Mouse (Mus musculus) hindbrain, embryonic 12.5 days (tissue): ENCODE data around the gene Kif22. TPM values are rescaled to one million over a fixed set of nuclear protein-coding genes. Genes with fewer than 3 reads are reported as not detected.

Experiments used
- ATAC-seq: fragments of 200-750 bp; cut with Nextera tagmentation; 2 replicates; pipeline ENCODE4 v1.8.0; 2017; ENCODE audit warnings: moderate TSS enrichment; ENCODE audit not compliant: low FRiP score
- H3K27ac ChIP-seq: fragments of 300-500 bp; sonication (generic); 2 replicates; pipeline ENCODE4 v1.5.1; 2016; ENCODE audit warnings: mild to moderate bottlenecking
- H3K27me3 ChIP-seq: fragments of 300-500 bp; sonication (generic); 2 replicates; pipeline ENCODE4 v1.6.1; 2016; ENCODE audit warnings: mild to moderate bottlenecking
- H3K36me3 ChIP-seq: fragments of 300-500 bp; sonication (generic); 2 replicates; pipeline ENCODE4 v1.6.1; 2016; ENCODE audit warnings: mild to moderate bottlenecking
- H3K4me1 ChIP-seq: fragments of 300-500 bp; sonication (generic); 2 replicates; pipeline ENCODE4 v1.6.1; 2016
- H3K4me2 ChIP-seq: fragments of 300-500 bp; sonication (generic); replicated peaks from 2 replicates; pipeline ENCODE4 v1.6.1; 2016; ENCODE audit warnings: mild to moderate bottlenecking
- H3K4me3 ChIP-seq: fragments of 300-500 bp; sonication (generic); 2 replicates; pipeline ENCODE4 v1.5.1; 2016; ENCODE audit warnings: mild to moderate bottlenecking
- H3K9ac ChIP-seq: fragments of 300-500 bp; sonication (generic); 2 replicates; pipeline ENCODE4 v1.6.1; 2016; ENCODE audit warnings: mild to moderate bottlenecking, moderate library complexity
- H3K9me3 ChIP-seq: fragments of 300-500 bp; sonication (generic); replicated peaks from 2 replicates; pipeline ENCODE4 v1.6.1; 2016; ENCODE audit warnings: mild to moderate bottlenecking
- WGBS: fragments of 180-500 bp; shearing (Covaris S2); methylation state at CpG from one replicate; pipeline ENCODE4 v1.1.7; 2016; 5-methylcytosine and 5-hydroxymethylcytosine counted together
- microRNA-seq: library from miRNA; unstranded; fragments of <30 nt; microRNA quantifications from one replicate; pipeline ENCODE4, GENCODE M21; 2017
- polyA plus RNA-seq: library from polyadenylated mRNA; unstranded; fragments of >200 nt; fragmentation: Nextera tagmentation; extraction: Ambion mirVana; gene quantifications from 2 replicates; pipeline ENCODE4 v1.2.1, GENCODE M21; 2016

Gene Kif22
- polyA plus RNA-seq, 1 experiment from 2014 or later, result 86.9 TPM

GRCm38 (mm10) chr7:126988816-126989215, 53.5 kb downstream of the Kif22 start:
- 0 out of 2 replicates have a peak, but pooled peaks cover 2% of the 10 kb centered on the region for H3K4me1 ChIP-seq
- 72% methylated on average over 8 of the region's 8 CpGs for WGBS
- H3K4me3 ChIP-seq, result no peak overlapping the region
- no peaks in the 10 kb centered on the region for H3K9me3 ChIP-seq
- H3K4me2 ChIP-seq, result no peak overlapping the region
- no peaks in the 10 kb centered on the region for H3K36me3 ChIP-seq
- no peak overlapping the region for H3K27ac ChIP-seq
- no peak overlapping the region for H3K9ac ChIP-seq
- no peak for ATAC-seq
- no peaks in the 10 kb centered on the region for H3K27me3 ChIP-seq

- no peak overlapping the region for H3K9ac ChIP-seq
- 42% methylated on average over 9 of the region's 9 CpGs for WGBS
- H3K27ac ChIP-seq, result no peak overlapping the region
- no peaks in the 10 kb centered on the region for H3K27me3 ChIP-seq
- no peak for ATAC-seq
- peaks cover under 1% of the 10 kb centered on the region; the same call in 1 of the 2 replicates for H3K36me3 ChIP-seq
- H3K4me2 ChIP-seq, result no peak overlapping the region
- H3K9me3 ChIP-seq, result no peaks in the 10 kb centered on the region
- no peaks in the 10 kb centered on the region for H3K4me1 ChIP-seq
- H3K4me3 ChIP-seq, result no peak overlapping the region
Observed at GRCm38 (mm10) chr7:126986319-126986718, 56.0 kb downstream of the Kif22 start.

GRCm38 (mm10) chr7:126984667-126985444, 57.4 kb downstream of the Kif22 start:
- 59% methylated on average over 10 of the region's 10 CpGs for whole genome bisulfite sequencing
- H3K4me3 ChIP-seq, result no peak overlapping the region
- H3K27me3 ChIP-seq, result no peaks in the 10 kb centered on the region
- H3K9me3 ChIP-seq, result no peaks in the 10 kb centered on the region
- H3K9ac ChIP-seq, result no peak overlapping the region
- no peak for ATAC-seq
- no peak overlapping the region for H3K27ac ChIP-seq
- H3K4me2 ChIP-seq, result no peak overlapping the region
- H3K36me3 ChIP-seq, result peaks cover 13% of the 10 kb centered on the region
- H3K4me1 ChIP-seq, result no peaks in the 10 kb centered on the region

GRCm38 (mm10) chr7:126983113-126983512, 59.2 kb downstream of the Kif22 start:
- Histone ChIP-seq H3K27ac (no peak overlapping the region), H3K4me2 (no peak overlapping the region), H3K4me1 (0 out of 2 replicates have a peak, but pooled peaks cover 2% of the 10 kb centered on the region), H3K9me3 (no peaks in the 10 kb centered on the region), H3K27me3 (no peaks in the 10 kb centered on the region), H3K9ac (no peak overlapping the region), H3K36me3 (peaks cover 30% of the 10 kb centered on the region), H3K4me3 (no peak overlapping the region)
- 86% methylated on average over 7 of the region's 7 CpGs for WGBS
- no peak for ATAC-seq

- H3K9ac ChIP-seq, result no peak overlapping the region
- peaks cover 32% of the 10 kb centered on the region for H3K36me3 ChIP-seq
- H3K9me3 ChIP-seq, result no peaks in the 10 kb centered on the region
- H3K4me2 ChIP-seq, result no peak overlapping the region
- no peak overlapping the region for H3K27ac ChIP-seq
- H3K4me3 ChIP-seq, result no peak overlapping the region
- no peaks in the 10 kb centered on the region for H3K27me3 ChIP-seq
- 96% methylated on average over 4 of the region's 4 CpGs for WGBS
- no peak for ATAC-seq
- H3K4me1 ChIP-seq, result peaks cover 7% of the 10 kb centered on the region
Observed at GRCm38 (mm10) chr7:126982054-126982453, 60.2 kb downstream of the Kif22 start.

- WGBS, result 96% methylated on average over 2 of the region's 2 CpGs
- Histone ChIP-seq H3K36me3 (peaks cover 32% of the 10 kb centered on the region), H3K4me1 (peaks cover 10% of the 10 kb centered on the region), H3K4me3 (no peak overlapping the region), H3K9me3 (no peaks in the 10 kb centered on the region), H3K9ac (no peak overlapping the region), H3K4me2 (no peak overlapping the region), H3K27me3 (no peaks in the 10 kb centered on the region), H3K27ac (no peak overlapping the region)
- no peak for ATAC-seq
Observed at GRCm38 (mm10) chr7:126981601-126982000, 60.7 kb downstream of the Kif22 start.

- ATAC-seq, result no peak
- H3K36me3 ChIP-seq, result peaks cover 32% of the 10 kb centered on the region
- peaks cover 14% of the 10 kb centered on the region for H3K4me1 ChIP-seq
- no peak overlapping the region for H3K9ac ChIP-seq
- no peaks in the 10 kb centered on the region for H3K27me3 ChIP-seq
- no peak overlapping the region for H3K27ac ChIP-seq
- no peak overlapping the region for H3K4me2 ChIP-seq
- no peak overlapping the region for H3K4me3 ChIP-seq
- 92% methylated on average over 6 of the region's 6 CpGs for WGBS
- H3K9me3 ChIP-seq, result no peaks in the 10 kb centered on the region
Observed at GRCm38 (mm10) chr7:126978841-126979240, 63.4 kb downstream of the Kif22 start.

Small RNAs within 50 kb of the gene (microRNA-seq; reads per million reads assigned to microRNA genes)
- gene Gm44343, result not detected

Other genes starting within 250 kb of the Kif22 start
- gene Ppp4c, start 250.0 kb downstream of the Kif22 start, polyA plus RNA-seq, result 286 and 294 TPM in 2 replicates
- 23.7 and 24.9 TPM in 2 replicates for gene Fam57b, start 244.8 kb downstream of the Kif22 start, polyA plus RNA-seq
- gene 4930451I11Rik, start 210.8 kb downstream of the Kif22 start, polyA plus RNA-seq, result not detected in 2 replicates
- 4.3 and 4.4 TPM in 2 replicates for gene Doc2a, start 195.1 kb downstream of the Kif22 start, polyA plus RNA-seq
- 30.5 and 35.4 TPM in 2 replicates for gene Hirip3, start 180.5 kb downstream of the Kif22 start, polyA plus RNA-seq
- gene Ino80e, start 180.1 kb downstream of the Kif22 start, polyA plus RNA-seq, result 89.0 and 92.6 TPM in 2 replicates
- 63.5 and 66.6 TPM in 2 replicates for gene Taok2, start 157.8 kb downstream of the Kif22 start, polyA plus RNA-seq
- gene Tmem219, start 119.6 kb downstream of the Kif22 start, polyA plus RNA-seq, result 21.8 and 23.0 TPM in 2 replicates
- 58.1 and 59.3 TPM in 2 replicates for gene Kctd13, start 113.6 kb downstream of the Kif22 start, polyA plus RNA-seq
- 3.4 and 4.1 TPM in 2 replicates for gene Asphd1, start 92.9 kb downstream of the Kif22 start, polyA plus RNA-seq
- 13.3 and 18.2 TPM in 2 replicates for gene Sez6l2, start 91.9 kb downstream of the Kif22 start, polyA plus RNA-seq
- 87.8 and 93.5 TPM in 2 replicates for gene Cdipt, start 66.6 kb downstream of the Kif22 start, polyA plus RNA-seq
- gene Cdiptos, start 66.4 kb downstream of the Kif22 start, polyA plus RNA-seq, result 0.92 and 1.4 TPM in 2 replicates
- gene Mvp, start 27.9 kb downstream of the Kif22 start, polyA plus RNA-seq, result 6.8 and 7.2 TPM in 2 replicates
- gene Pagr1b, start 26.0 kb downstream of the Kif22 start, polyA plus RNA-seq, result 0.72 and 1.3 TPM in 2 replicates
- gene Pagr1a, start 25.1 kb downstream of the Kif22 start, polyA plus RNA-seq, result 46.6 and 51.6 TPM in 2 replicates
- 63.8 and 69.6 TPM in 2 replicates for gene Gm42742, start 21.4 kb downstream of the Kif22 start, polyA plus RNA-seq
- gene Prrt2, start 21.3 kb downstream of the Kif22 start, polyA plus RNA-seq, result 7.1 and 9.6 TPM in 2 replicates
- 117 and 119 TPM in 2 replicates for gene Maz, start 15.4 kb downstream of the Kif22 start, polyA plus RNA-seq
- not detected in 2 replicates for gene Zg16, start 44.9 kb upstream of the Kif22 start, polyA plus RNA-seq
- 1.0 and 1.2 TPM in 2 replicates for gene AI467606, start 48.9 kb upstream of the Kif22 start, polyA plus RNA-seq
- gene Qprt, start 79.8 kb upstream of the Kif22 start, polyA plus RNA-seq, result 0.80 and 1.9 TPM in 2 replicates
- not detected in 2 replicates for gene Spn, start 95.4 kb upstream of the Kif22 start, polyA plus RNA-seq
- 86.2 and 92.9 TPM in 2 replicates for gene Cd2bp2, start 153.6 kb upstream of the Kif22 start, polyA plus RNA-seq
- 46.5 and 47.2 TPM in 2 replicates for gene Tbc1d10b, start 166.0 kb upstream of the Kif22 start, polyA plus RNA-seq
- gene Mylpf, start 166.4 kb upstream of the Kif22 start, polyA plus RNA-seq, result 19.5 and 46.1 TPM in 2 replicates
- gene Zfp553, start 190.6 kb upstream of the Kif22 start, polyA plus RNA-seq, result 61.3 and 67.9 TPM in 2 replicates
- gene Sept1, start 190.7 kb upstream of the Kif22 start, polyA plus RNA-seq, result 32.7 and 33.2 TPM in 2 replicates
- 61.3 and 62.8 TPM in 2 replicates for gene Zfp771, start 201.8 kb upstream of the Kif22 start, polyA plus RNA-seq
- 123 and 147 TPM in 2 replicates for gene Dctpp1, start 218.2 kb upstream of the Kif22 start, polyA plus RNA-seq
- 66.5 and 69.3 TPM in 2 replicates for gene Sephs2, start 231.6 kb upstream of the Kif22 start, polyA plus RNA-seq